Mouse (Mus musculus) hindbrain, embryonic 16.5 days (tissue): ENCODE data around the gene Atp8b4. TPM values are rescaled to one million over a fixed set of nuclear protein-coding genes. Genes with fewer than 3 reads are reported as not detected.
"Not testable (repeated sequence)": the region's sequence is repeated elsewhere in the genome, so short reads cannot be mapped to it uniquely, and the experiment has no call there.

Source experiments
- ATAC-seq: fragments of 200-750 bp; cut with Nextera tagmentation; 2 replicates; pipeline ENCODE4 v1.8.0; 2017; ENCODE audit warnings: moderate TSS enrichment, moderate library complexity
- H3K27ac ChIP-seq: fragments of 300-500 bp; sonication (generic); 2 replicates; pipeline ENCODE4 v1.5.1; 2014; ENCODE audit warnings: low read depth, mild to moderate bottlenecking, control low read depth, low read length, moderate library complexity
- H3K27me3 ChIP-seq: fragments of 300-500 bp; sonication (generic); replicated peaks from 2 replicates; pipeline ENCODE4 v1.6.1; 2014; ENCODE audit warnings: low read length; ENCODE audit not compliant: control insufficient read depth, insufficient read depth
- H3K36me3 ChIP-seq: fragments of 300-500 bp; sonication (generic); 2 replicates; pipeline ENCODE4 v1.6.1; 2014; ENCODE audit warnings: mild to moderate bottlenecking, low read length, moderate library complexity, mixed read lengths; ENCODE audit not compliant: control insufficient read depth, insufficient read depth
- H3K4me1 ChIP-seq: fragments of 300-500 bp; sonication (generic); 2 replicates; pipeline ENCODE4 v1.6.1; 2014; ENCODE audit warnings: low read depth, low read length; ENCODE audit not compliant: control insufficient read depth, insufficient read depth
- H3K4me2 ChIP-seq: fragments of 300-500 bp; sonication (generic); 2 replicates; pipeline ENCODE4 v1.6.1; 2014; ENCODE audit warnings: mild to moderate bottlenecking, low read length, control low read depth, moderate library complexity
- H3K4me3 ChIP-seq: fragments of 300-500 bp; sonication (generic); 2 replicates; pipeline ENCODE4 v1.5.1; 2014; ENCODE audit warnings: mild to moderate bottlenecking, low read length, control low read depth, moderate library complexity
- H3K9ac ChIP-seq: fragments of 300-500 bp; sonication (generic); 2 replicates; pipeline ENCODE4 v1.6.1; 2014; ENCODE audit warnings: low read depth, mild to moderate bottlenecking, control low read depth, low read length, moderate library complexity
- H3K9me3 ChIP-seq: fragments of 300-500 bp; sonication (generic); 2 replicates; pipeline ENCODE4 v1.6.1; 2014; ENCODE audit warnings: mild to moderate bottlenecking, low read length, moderate library complexity; ENCODE audit not compliant: control insufficient read depth
- WGBS: fragments of 180-500 bp; shearing (Covaris S2); extraction: QIAGEN DNeasy Blood & Tissue Kit; methylation state at CpG from one replicate; pipeline ENCODE4 v1.1.7; 2014; 5-methylcytosine and 5-hydroxymethylcytosine counted together
- polyA plus RNA-seq: library from polyadenylated mRNA; unstranded; fragments of >200 nt; fragmentation: Nextera tagmentation; extraction: Ambion mirVana; gene quantifications from 2 replicates; pipeline ENCODE4 v1.2.1, GENCODE M21; 2015

Gene Atp8b4
- polyA plus RNA-seq, 1 experiment from 2014 or later, result 0.15 TPM

- not testable (repeated sequence) for H3K4me2 ChIP-seq, H3K27ac ChIP-seq, H3K4me3 ChIP-seq, ATAC-seq, H3K4me1 ChIP-seq, H3K36me3 ChIP-seq, H3K9me3 ChIP-seq, H3K27me3 ChIP-seq, H3K9ac ChIP-seq
- WGBS, result 66% methylated on average over 2 of the region's 2 CpGs
Measured at GRCm38 (mm10) chr2:126457759-126458158, 42.7 kb downstream of the Atp8b4 start.

- 46% methylated on average over 7 of the region's 7 CpGs for WGBS
- ATAC-seq, result peak; percentile 67; the same call in 1 of the 2 replicates
Measured at GRCm38 (mm10) chr2:126450937-126451302, 49.6 kb downstream of the Atp8b4 start.

GRCm38 (mm10) chr2:126450210-126450936 lies 50.1 kb downstream of the Atp8b4 start:
- H3K9me3 ChIP-seq, result no peaks in the 10 kb centered on the region
- no peaks in the 10 kb centered on the region for H3K36me3 ChIP-seq
- H3K4me3 ChIP-seq, result no peak overlapping the region
- no peak overlapping the region for H3K9ac ChIP-seq
- no peaks in the 10 kb centered on the region; the same call in 1 of the 2 replicates for H3K4me1 ChIP-seq
- H3K4me2 ChIP-seq, result peak overlapping the region; percentile 2
- H3K27ac ChIP-seq, result no peak overlapping the region
- peak; percentile 99 for ATAC-seq
- WGBS, result 42% methylated on average over 14 of the region's 14 CpGs
- H3K27me3 ChIP-seq, result no peaks in the 10 kb centered on the region

More at GRCm38 (mm10) chr2:126450937-126451302, 49.6 kb downstream of the Atp8b4 start:
- peak overlapping the region; percentile 2 for H3K4me2 ChIP-seq
- no peaks in the 10 kb centered on the region; the same call in 1 of the 2 replicates for H3K4me1 ChIP-seq
- H3K9ac ChIP-seq, result no peak overlapping the region
- no peak overlapping the region for H3K4me3 ChIP-seq
- no peaks in the 10 kb centered on the region for H3K36me3 ChIP-seq
- H3K9me3 ChIP-seq, result no peaks in the 10 kb centered on the region
- no peak overlapping the region for H3K27ac ChIP-seq
- H3K27me3 ChIP-seq, result no peaks in the 10 kb centered on the region

GRCm38 (mm10) chr2:126445039-126445438 lies 55.4 kb downstream of the Atp8b4 start:
- Histone ChIP-seq H3K4me2 (no peak overlapping the region), H3K9me3 (no peaks in the 10 kb centered on the region), H3K36me3 (no peaks in the 10 kb centered on the region), H3K27me3 (no peaks in the 10 kb centered on the region), H3K27ac (no peak overlapping the region), H3K9ac (no peak overlapping the region), H3K4me3 (no peak overlapping the region), H3K4me1 (no peaks in the 10 kb centered on the region)
- WGBS, result 81% methylated on average over 6 of the region's 6 CpGs
- ATAC-seq, result no peak

- no peak overlapping the region for H3K9ac ChIP-seq
- no peak overlapping the region for H3K4me2 ChIP-seq
- no peak overlapping the region for H3K4me3 ChIP-seq
- WGBS, result 82% methylated on average over 4 of the region's 4 CpGs
- H3K4me1 ChIP-seq, result no peaks in the 10 kb centered on the region
- no peaks in the 10 kb centered on the region for H3K9me3 ChIP-seq
- H3K36me3 ChIP-seq, result no peaks in the 10 kb centered on the region
- ATAC-seq, result no peak
- no peaks in the 10 kb centered on the region for H3K27me3 ChIP-seq
- no peak overlapping the region for H3K27ac ChIP-seq
Measured at GRCm38 (mm10) chr2:126441586-126441985, 58.9 kb downstream of the Atp8b4 start.

- H3K9ac ChIP-seq, result no peak overlapping the region
- no peaks in the 10 kb centered on the region for H3K4me1 ChIP-seq
- H3K36me3 ChIP-seq, result no peaks in the 10 kb centered on the region
- H3K27ac ChIP-seq, result no peak overlapping the region
- no peaks in the 10 kb centered on the region for H3K9me3 ChIP-seq
- H3K4me2 ChIP-seq, result no peak overlapping the region
- WGBS, result 84% methylated on average over 1 of the region's 1 CpGs
- no peak overlapping the region for H3K4me3 ChIP-seq
- ATAC-seq, result no peak
- no peaks in the 10 kb centered on the region for H3K27me3 ChIP-seq
Measured at GRCm38 (mm10) chr2:126434712-126435111, 65.8 kb downstream of the Atp8b4 start.

- no peak overlapping the region for H3K27ac ChIP-seq
- no peak overlapping the region for H3K9ac ChIP-seq
- 94% methylated on average over 9 of the region's 9 CpGs for WGBS
- H3K4me3 ChIP-seq, result no peak overlapping the region
- no peaks in the 10 kb centered on the region for H3K4me1 ChIP-seq
- no peaks in the 10 kb centered on the region for H3K27me3 ChIP-seq
- ATAC-seq, result no peak
- H3K9me3 ChIP-seq, result no peaks in the 10 kb centered on the region
- H3K36me3 ChIP-seq, result no peaks in the 10 kb centered on the region
- H3K4me2 ChIP-seq, result no peak overlapping the region
Measured at GRCm38 (mm10) chr2:126434305-126434704, 66.2 kb downstream of the Atp8b4 start.

- H3K27ac ChIP-seq, result no peak overlapping the region
- no peaks in the 10 kb centered on the region for H3K9me3 ChIP-seq
- H3K27me3 ChIP-seq, result no peaks in the 10 kb centered on the region
- no peak for ATAC-seq
- no peaks in the 10 kb centered on the region for H3K36me3 ChIP-seq
- no peak overlapping the region for H3K9ac ChIP-seq
- H3K4me2 ChIP-seq, result no peak overlapping the region
- H3K4me1 ChIP-seq, result no peaks in the 10 kb centered on the region
- 74% methylated on average over 9 of the region's 9 CpGs for WGBS
- H3K4me3 ChIP-seq, result no peak overlapping the region
Measured at GRCm38 (mm10) chr2:126432481-126433066, 67.9 kb downstream of the Atp8b4 start.

- H3K27me3 ChIP-seq, result no peaks in the 10 kb centered on the region
- no peak overlapping the region for H3K27ac ChIP-seq
- WGBS, result 15% methylated on average over 3 of the region's 3 CpGs
Measured at GRCm38 (mm10) chr2:126429282-126429681, 71.2 kb downstream of the Atp8b4 start.

More at GRCm38 (mm10) chr2:126429282-126429681, 71.2 kb downstream of the Atp8b4 start:
- ATAC-seq, result peak; percentile 94
- Histone ChIP-seq H3K4me1 (no peaks in the 10 kb centered on the region), H3K9ac (no peak overlapping the region), H3K9me3 (no peaks in the 10 kb centered on the region), H3K4me3 (no peak overlapping the region), H3K36me3 (no peaks in the 10 kb centered on the region), H3K4me2 (no peak overlapping the region)
